Mouse (Mus musculus) embryonic fibroblast, embryonic 13.5 days (primary cell): ENCODE measurements around the gene St8sia2.
"Not testable (repeated sequence)": the region's sequence is repeated elsewhere in the genome, so short reads cannot be mapped to it uniquely, and the experiment has no call there.

ENCODE experiments used
- CTCF ChIP-seq: IDR thresholded peaks from 2 replicates; pipeline ENCODE4 v1.5.1; 2011; ENCODE audit warnings: mild to moderate bottlenecking, control low read depth, low read length, moderate library complexity, borderline replicate concordance; ENCODE audit not compliant: insufficient read depth
- POLR2A ChIP-seq: IDR thresholded peaks from 2 replicates; pipeline ENCODE4 v1.6.1; 2011; ENCODE audit warnings: low read depth, mild to moderate bottlenecking, control low read depth, low read length, moderate library complexity

DNA sequence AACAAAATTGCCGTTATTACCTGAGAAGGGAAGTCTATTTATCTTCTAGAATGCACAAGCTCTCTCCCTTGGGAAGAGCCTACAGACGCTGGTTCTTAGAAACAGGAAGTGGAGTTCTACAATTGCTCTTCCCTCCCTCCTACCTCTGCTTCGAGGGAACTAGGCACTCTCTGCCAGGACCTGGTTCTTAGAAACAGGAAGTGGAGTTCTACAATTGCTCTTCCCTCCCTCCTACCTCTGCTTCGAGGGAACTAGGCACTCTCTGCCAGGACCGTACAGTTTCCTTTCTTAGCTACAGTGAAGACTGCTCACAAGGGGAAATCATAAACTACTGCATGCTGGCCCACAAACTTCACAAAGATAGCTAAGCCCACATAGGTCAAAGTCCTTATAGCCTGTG, 41.3 kb downstream of the St8sia2 start:
- TF ChIP-seq CTCF, POLR2A: not testable (repeated sequence)
